Mouse (Mus musculus) neural tube, embryonic 11.5 days (tissue): ENCODE data around the gene Glul. TPM values are rescaled to one million over a fixed set of nuclear protein-coding genes. Genes with fewer than 3 reads are reported as not detected.

Source experiments
- ATAC-seq: fragments of 200-750 bp; cut with Nextera tagmentation; 2 replicates; pipeline ENCODE4 v1.8.0; 2017; ENCODE audit warnings: moderate number of reproducible peaks, mild to moderate bottlenecking, moderate TSS enrichment, moderate library complexity; ENCODE audit not compliant: insufficient read depth, low FRiP score, low TSS enrichment
- DNase-seq: peaks from one replicate; pipeline ENCODE4 v3.0.0-alpha.2; 2015; ENCODE audit warnings: low spot score
- H3K27ac ChIP-seq: fragments of 300-500 bp; sonication (generic); 2 replicates; pipeline ENCODE4 v1.5.1; 2014; ENCODE audit warnings: low read depth, mild to moderate bottlenecking, low read length
- H3K27me3 ChIP-seq: fragments of 300-500 bp; sonication (generic); 2 replicates; pipeline ENCODE4 v1.6.1; 2014; ENCODE audit warnings: mild to moderate bottlenecking, low read length, mixed read lengths; ENCODE audit not compliant: control insufficient read depth, insufficient read depth
- H3K36me3 ChIP-seq: fragments of 300-500 bp; sonication (generic); 2 replicates; pipeline ENCODE4 v1.6.1; 2014; ENCODE audit warnings: mild to moderate bottlenecking, low read length, moderate library complexity, mixed read lengths; ENCODE audit not compliant: control insufficient read depth, insufficient read depth
- H3K4me1 ChIP-seq: fragments of 300-500 bp; sonication (generic); 2 replicates; pipeline ENCODE4 v1.6.1; 2014; ENCODE audit warnings: low read length, mixed read lengths; ENCODE audit not compliant: control insufficient read depth, insufficient read depth
- H3K4me2 ChIP-seq: fragments of 300-500 bp; sonication (generic); 2 replicates; pipeline ENCODE4 v1.6.1; 2014; ENCODE audit warnings: low read depth, mild to moderate bottlenecking, moderate library complexity
- H3K4me3 ChIP-seq: fragments of 300-500 bp; sonication (generic); 2 replicates; pipeline ENCODE4 v1.5.1; 2014; ENCODE audit warnings: low read depth, low read length
- H3K9ac ChIP-seq: fragments of 300-500 bp; sonication (generic); 2 replicates; pipeline ENCODE4 v1.6.1; 2014; ENCODE audit warnings: mild to moderate bottlenecking, low read length
- H3K9me3 ChIP-seq: fragments of 300-500 bp; sonication (generic); 2 replicates; pipeline ENCODE4 v1.6.1; 2016; ENCODE audit warnings: low read length; ENCODE audit not compliant: control insufficient read depth
- WGBS: fragments of 180-500 bp; shearing (Covaris S2); extraction: QIAGEN DNeasy Blood & Tissue Kit; methylation state at CpG from one replicate; pipeline ENCODE4 v1.1.7; 2014; 5-methylcytosine and 5-hydroxymethylcytosine counted together
- polyA plus RNA-seq: library from polyadenylated mRNA; unstranded; fragments of >200 nt; fragmentation: Nextera tagmentation; extraction: Ambion mirVana; gene quantifications from 2 replicates; pipeline ENCODE4 v1.2.1, GENCODE M21; 2014

The Glul gene
- polyA plus RNA-seq, 1 experiment from 2014 or later = 134 TPM

DNA sequence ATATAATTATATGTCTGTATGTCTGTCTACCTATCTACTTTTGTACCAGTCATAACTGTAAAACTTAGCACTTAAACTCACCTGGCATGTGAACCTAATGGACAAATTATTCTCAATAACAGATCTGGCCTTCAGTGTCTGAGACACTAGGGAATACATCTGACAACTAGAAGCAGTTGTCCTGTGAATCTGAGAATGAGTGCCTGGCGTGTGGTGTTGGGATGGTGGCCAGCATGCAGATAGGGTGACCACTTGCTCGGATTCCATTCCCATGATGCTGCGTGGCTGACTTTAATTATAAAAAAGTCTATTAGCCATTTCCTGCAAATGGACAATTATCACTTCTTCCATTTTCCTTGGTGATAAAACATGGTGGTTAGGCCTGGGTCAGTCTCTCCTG lies 6.1 kb downstream of the Glul start:
- DNase-seq (no peak), ATAC-seq (no peak)
- Histone ChIP-seq H3K4me1 (peaks cover 15% of the 10 kb centered on the region), H3K27ac (no peak overlapping the region), H3K4me3 (no peak overlapping the region), H3K27me3 (no peaks in the 10 kb centered on the region), H3K36me3 (peaks cover 22% of the 10 kb centered on the region), H3K4me2 (no peak overlapping the region), H3K9me3 (no peaks in the 10 kb centered on the region), H3K9ac (no peak overlapping the region)
- WGBS = 98% methylated on average over 3 of the region's 3 CpGs

- H3K36me3 ChIP-seq = peaks cover 22% of the 10 kb centered on the region
- DNase-seq = no peak
- no peak for ATAC-seq
Measured at GRCm38 (mm10) chr1:153908208-153908607, 8.5 kb downstream of the Glul start.

GRCm38 (mm10) chr1:153908741-153909140 lies 9.0 kb downstream of the Glul start:
- Histone ChIP-seq H3K36me3 (peaks cover 22% of the 10 kb centered on the region), H3K4me2 (no peak overlapping the region), H3K27me3 (no peaks in the 10 kb centered on the region), H3K9ac (no peak overlapping the region), H3K4me1 (no peaks in the 10 kb centered on the region), H3K4me3 (no peak overlapping the region), H3K9me3 (no peaks in the 10 kb centered on the region), H3K27ac (no peak overlapping the region)
- DNase-seq (no peak), ATAC-seq (no peak)
- WGBS = 87% methylated on average over 4 of the region's 4 CpGs

More at GRCm38 (mm10) chr1:153908208-153908607, 8.5 kb downstream of the Glul start:
- Histone ChIP-seq H3K4me3 (no peak overlapping the region), H3K4me1 (peaks cover 3% of the 10 kb centered on the region; the same call in 1 of the 2 replicates), H3K9me3 (no peaks in the 10 kb centered on the region), H3K4me2 (no peak overlapping the region), H3K27me3 (no peaks in the 10 kb centered on the region), H3K9ac (no peak overlapping the region), H3K27ac (no peak overlapping the region)
- 88% methylated on average over 6 of the region's 6 CpGs for WGBS

- Histone ChIP-seq H3K27me3 (no peaks in the 10 kb centered on the region), H3K9me3 (no peaks in the 10 kb centered on the region), H3K27ac (no peak overlapping the region), H3K4me1 (no peaks in the 10 kb centered on the region), H3K4me3 (no peak overlapping the region), H3K36me3 (peaks cover 22% of the 10 kb centered on the region), H3K4me2 (no peak overlapping the region), H3K9ac (no peak overlapping the region)
- WGBS = 96% methylated on average over 10 of the region's 10 CpGs
- no peak for ATAC-seq
- DNase-seq = no peak
Measured at GRCm38 (mm10) chr1:153909213-153909962, 9.6 kb downstream of the Glul start.

- no peak overlapping the region for H3K9ac ChIP-seq
- no peak overlapping the region for H3K27ac ChIP-seq
- peaks cover 18% of the 10 kb centered on the region for H3K36me3 ChIP-seq
- no peaks in the 10 kb centered on the region for H3K4me1 ChIP-seq
- H3K4me3 ChIP-seq = no peak overlapping the region
- no peaks in the 10 kb centered on the region for H3K9me3 ChIP-seq
- H3K27me3 ChIP-seq = no peaks in the 10 kb centered on the region
- no peak overlapping the region for H3K4me2 ChIP-seq
- DNase-seq = no peak
- WGBS = 94% methylated on average over 9 of the region's 9 CpGs
- ATAC-seq = no peak
Measured at GRCm38 (mm10) chr1:153909963-153910291, 10.2 kb downstream of the Glul start.

DNA sequence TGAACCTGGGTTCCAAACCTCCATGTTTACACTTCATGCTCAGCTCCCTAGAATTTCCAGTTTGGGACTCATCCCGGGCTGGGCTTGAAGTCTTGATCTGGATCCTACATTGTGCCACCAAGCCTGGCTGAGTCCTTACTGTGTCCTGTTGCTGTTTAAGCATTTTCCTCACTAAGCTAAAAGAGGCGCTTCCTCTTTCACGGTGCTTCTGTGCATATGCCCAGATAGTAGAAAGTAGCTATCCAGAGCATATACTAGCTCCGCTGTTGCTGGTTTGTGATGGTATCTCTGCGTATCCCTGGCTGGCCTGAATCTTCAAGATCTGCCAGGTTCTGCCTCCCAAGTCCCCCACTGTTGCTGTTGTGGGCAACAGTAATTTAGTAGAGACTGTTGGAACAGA lies 10.7 kb downstream of the Glul start:
- no peak for DNase-seq
- Histone ChIP-seq H3K27me3 (no peaks in the 10 kb centered on the region), H3K36me3 (peaks cover 17% of the 10 kb centered on the region), H3K27ac (no peak overlapping the region), H3K4me3 (no peak overlapping the region), H3K4me2 (no peak overlapping the region), H3K4me1 (no peaks in the 10 kb centered on the region), H3K9me3 (no peaks in the 10 kb centered on the region), H3K9ac (no peak overlapping the region)
- WGBS = 92% methylated on average over 5 of the region's 5 CpGs
- no peak for ATAC-seq

- no peaks in the 10 kb centered on the region for H3K9me3 ChIP-seq
- no peak overlapping the region for H3K27ac ChIP-seq
- H3K4me1 ChIP-seq = no peaks in the 10 kb centered on the region
- H3K4me3 ChIP-seq = no peak overlapping the region
- ATAC-seq (no peak), DNase-seq (no peak)
- H3K27me3 ChIP-seq = no peaks in the 10 kb centered on the region
- no peak overlapping the region for H3K9ac ChIP-seq
- H3K4me2 ChIP-seq = no peak overlapping the region
- 92% methylated on average over 6 of the region's 6 CpGs for WGBS
- H3K36me3 ChIP-seq = peaks cover 12% of the 10 kb centered on the region
Measured at GRCm38 (mm10) chr1:153911276-153911795, 11.6 kb downstream of the Glul start.

- WGBS = 88% methylated on average over 3 of the region's 3 CpGs
- DNase-seq (no peak), ATAC-seq (no peak)
- no peaks in the 10 kb centered on the region for H3K4me1 ChIP-seq
- no peak overlapping the region for H3K4me3 ChIP-seq
- H3K9me3 ChIP-seq = no peaks in the 10 kb centered on the region
- H3K4me2 ChIP-seq = no peak overlapping the region
- no peak overlapping the region for H3K9ac ChIP-seq
- no peaks in the 10 kb centered on the region for H3K27me3 ChIP-seq
- H3K36me3 ChIP-seq = no peaks in the 10 kb centered on the region
- H3K27ac ChIP-seq = no peak overlapping the region
Measured at GRCm38 (mm10) chr1:153913869-153914268, 14.1 kb downstream of the Glul start.

DNA sequence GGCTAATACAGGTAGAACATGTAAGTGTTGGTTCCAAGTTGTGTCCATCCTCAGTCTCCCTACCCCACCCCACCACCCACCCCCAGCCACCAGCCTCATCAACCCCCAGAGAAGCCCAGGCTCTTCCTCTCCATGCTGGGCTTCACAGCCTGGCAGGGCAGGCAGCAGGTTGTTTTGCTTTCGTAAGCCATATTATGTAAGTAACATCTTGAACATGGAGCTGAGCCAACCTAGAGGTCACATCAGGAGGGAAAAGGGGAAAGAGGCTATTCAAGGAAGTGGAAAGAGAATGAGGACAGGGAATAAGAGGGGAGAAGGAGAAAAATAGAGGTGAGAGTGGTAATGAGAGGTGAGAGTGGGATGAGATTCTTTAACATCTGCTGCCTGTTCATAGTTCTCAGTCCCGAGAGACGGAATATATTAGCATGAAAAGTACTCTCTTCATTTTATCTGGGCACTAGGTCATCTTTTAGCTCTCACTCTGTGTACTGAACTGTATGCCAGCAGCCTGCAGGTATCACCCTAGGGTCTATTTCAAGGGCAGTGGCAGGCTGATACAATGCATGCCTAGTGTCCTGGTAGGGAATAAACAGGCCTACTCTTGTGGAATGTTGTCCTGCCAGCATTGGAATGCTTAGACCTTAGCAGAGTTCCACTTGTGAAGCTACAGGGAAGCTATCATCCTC lies 18.9 kb downstream of the Glul start:
- DNase-seq = no peak
- Histone ChIP-seq H3K4me1 (no peaks in the 10 kb centered on the region), H3K27me3 (no peaks in the 10 kb centered on the region), H3K27ac (no peak overlapping the region), H3K9ac (no peak overlapping the region), H3K36me3 (no peaks in the 10 kb centered on the region), H3K4me2 (no peak overlapping the region), H3K4me3 (no peak overlapping the region), H3K9me3 (no peaks in the 10 kb centered on the region)
- 86% methylated on average over 3 of the region's 3 CpGs for WGBS
- no peak for ATAC-seq
